Mouse (Mus musculus) embryonic fibroblast, embryonic 13.5 days (primary cell): ENCODE results near the gene Wdr66.

ENCODE experiments used
- CTCF ChIP-seq: IDR thresholded peaks from 2 replicates; pipeline ENCODE4 v1.5.1; 2011; ENCODE audit warnings: mild to moderate bottlenecking, control low read depth, low read length, moderate library complexity, borderline replicate concordance; ENCODE audit not compliant: insufficient read depth
- POLR2A ChIP-seq: IDR thresholded peaks from 2 replicates; pipeline ENCODE4 v1.6.1; 2011; ENCODE audit warnings: low read depth, mild to moderate bottlenecking, control low read depth, low read length, moderate library complexity

GRCm38 (mm10) chr5:123364302-123364971 is 112.5 kb downstream of the Wdr66 start:
- TF ChIP-seq CTCF (no peak), POLR2A (no peak)
